Mouse (Mus musculus) layer of hippocampus, adult 11-12 months (tissue): ENCODE results near the gene Tmem106a.
"Not testable (repeated sequence)": the region's sequence is repeated elsewhere in the genome, so short reads cannot be mapped to it uniquely, and the experiment has no call there.

Experiments
- DNase-seq: peaks from one replicate; pipeline ENCODE4 v3.0.0; 2022; ENCODE audit warnings: low spot score

The Tmem106a gene

DNA sequence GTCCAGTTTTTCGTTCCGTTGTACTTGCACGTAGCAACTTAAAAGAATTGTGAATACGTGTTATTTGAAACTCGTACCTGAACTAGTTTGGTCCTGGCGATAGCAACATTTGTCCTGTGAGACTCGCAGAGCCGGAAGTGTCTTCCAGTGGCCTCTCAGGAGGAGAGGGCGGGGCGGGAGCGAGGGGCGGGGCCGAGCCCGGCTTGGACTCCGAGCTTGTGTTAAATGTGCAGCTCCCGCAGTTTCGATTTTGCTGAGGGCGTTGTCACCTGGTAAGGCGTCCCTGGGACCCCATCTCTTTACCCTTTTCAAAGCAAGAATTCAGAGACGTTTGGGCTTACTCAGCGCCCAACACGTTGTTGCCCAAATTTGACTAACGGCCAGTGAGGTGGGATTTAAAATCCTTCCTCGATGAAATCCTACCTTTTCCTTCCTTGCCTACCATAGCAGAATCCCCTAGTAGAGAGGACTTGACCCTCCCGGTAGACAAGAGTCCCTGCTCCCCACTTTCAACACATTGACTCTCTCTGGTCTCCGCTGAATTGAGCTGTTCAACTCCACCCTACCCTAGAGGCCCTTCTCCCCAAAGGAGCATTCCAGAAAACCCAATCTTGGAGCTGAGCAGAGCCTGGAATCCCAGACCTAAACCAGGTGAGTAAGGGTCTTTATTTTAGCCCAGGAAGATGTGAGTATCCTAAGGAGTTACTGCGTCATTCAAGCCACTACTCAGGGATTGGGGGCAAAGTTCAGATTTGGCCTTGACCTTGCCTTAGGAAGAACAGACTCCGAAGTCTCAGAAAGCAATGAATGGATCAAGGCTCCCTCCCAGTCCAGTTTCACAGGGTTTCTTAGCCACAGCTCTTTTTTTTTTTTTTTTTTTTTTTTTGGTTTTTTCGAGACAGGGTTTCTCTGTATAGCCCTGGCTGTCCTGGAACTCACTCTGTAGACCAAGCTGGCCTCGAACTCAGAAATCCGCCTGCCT, at the start of gene Tmem106a:
TSS of gene Tmem106a (plus strand) at position 189 of the 982 bp plus-strand sequence.
- DNase-seq = no peak

DNA sequence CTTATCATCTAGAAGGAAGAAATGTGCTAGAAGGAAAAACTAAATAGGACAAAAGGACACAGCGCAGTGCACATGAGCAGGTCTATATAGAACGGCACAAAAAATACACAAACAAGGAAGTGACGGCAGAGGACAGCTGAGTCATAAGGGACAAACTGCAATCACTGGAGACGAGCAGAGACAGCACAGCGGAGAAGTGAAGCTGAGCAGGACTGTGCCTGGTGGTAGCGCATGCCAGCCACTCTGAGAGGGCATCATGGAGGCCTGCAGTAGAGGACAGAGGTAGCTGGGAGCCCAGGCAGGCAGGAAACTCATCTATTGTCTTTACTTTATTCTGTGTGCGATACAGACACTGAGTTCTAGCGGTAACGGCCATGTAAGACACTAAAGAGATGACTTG, 38.5 kb upstream of the Tmem106a start:
- no peak for DNase-seq

GRCm38 (mm10) chr11:101544132-101544531, 37.9 kb upstream of the Tmem106a start:
- no peak for DNase-seq

DNA sequence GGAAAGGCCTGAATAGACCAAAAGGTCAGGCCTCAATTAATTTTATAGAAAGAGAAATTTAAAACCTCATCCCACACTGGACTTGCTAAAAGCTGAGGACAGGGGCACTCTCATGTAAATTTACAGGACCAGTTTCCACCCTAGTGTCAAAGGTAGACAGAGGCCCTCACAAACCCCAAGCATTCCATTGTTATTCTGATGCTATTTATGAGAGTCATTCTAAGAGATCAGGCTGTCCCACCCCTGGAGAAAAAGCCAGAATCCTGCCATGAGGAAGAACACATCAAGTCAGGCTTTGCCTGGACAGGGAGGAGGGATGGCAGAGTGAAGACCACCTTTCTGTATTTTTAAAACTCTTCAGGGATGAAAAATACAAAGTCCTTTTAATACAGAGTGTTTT, 33.5 kb upstream of the Tmem106a start:
- DNase-seq = no peak

DNA sequence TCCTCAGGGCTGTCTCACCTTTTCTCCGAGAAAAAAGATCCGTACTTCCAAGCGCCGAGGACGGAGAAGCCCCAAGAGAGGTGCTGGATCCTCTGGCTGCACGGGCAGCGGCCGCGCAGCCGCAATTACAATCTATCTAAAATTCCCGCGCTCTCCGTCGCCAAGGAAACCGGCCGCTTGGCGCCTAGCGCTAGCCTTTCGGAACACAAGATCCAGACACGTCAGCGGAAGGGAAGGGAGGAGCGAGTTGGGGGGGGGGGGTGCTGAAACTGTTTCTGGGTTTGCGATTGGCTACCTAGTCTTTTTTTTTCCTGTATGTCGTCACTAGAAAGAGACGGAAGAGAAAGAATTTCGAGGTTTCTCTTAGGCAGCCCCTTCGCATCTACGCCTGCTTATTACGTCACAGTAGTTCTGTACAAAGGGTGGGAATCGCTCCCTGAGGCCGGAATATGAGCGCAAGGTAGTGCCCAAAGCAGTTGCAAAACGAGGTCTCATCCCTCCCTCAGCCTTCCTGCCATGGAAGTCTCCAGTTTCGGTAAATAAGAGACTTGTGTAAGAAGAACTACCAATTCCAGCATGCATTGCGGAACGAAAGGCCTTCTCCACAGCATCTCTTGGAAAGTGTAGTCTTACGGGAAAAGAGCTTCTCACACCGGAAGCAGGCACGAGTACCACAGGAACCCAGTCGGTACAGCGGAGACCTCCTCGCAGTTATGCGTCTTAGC, 30.1 kb upstream of the Tmem106a start, which contains the start of the genes Brca1 and Nbr1:
TSS of gene Brca1 (minus strand) at position 205 of the 725 bp plus-strand sequence.
TSS of gene Nbr1 (plus strand) at position 399 of the 725 bp plus-strand sequence.
- peak; percentile 91 for DNase-seq

- DNase-seq = peak; percentile 99
Measured at GRCm38 (mm10) chr11:101552476-101553300, 29.4 kb upstream of the Tmem106a start.

DNA sequence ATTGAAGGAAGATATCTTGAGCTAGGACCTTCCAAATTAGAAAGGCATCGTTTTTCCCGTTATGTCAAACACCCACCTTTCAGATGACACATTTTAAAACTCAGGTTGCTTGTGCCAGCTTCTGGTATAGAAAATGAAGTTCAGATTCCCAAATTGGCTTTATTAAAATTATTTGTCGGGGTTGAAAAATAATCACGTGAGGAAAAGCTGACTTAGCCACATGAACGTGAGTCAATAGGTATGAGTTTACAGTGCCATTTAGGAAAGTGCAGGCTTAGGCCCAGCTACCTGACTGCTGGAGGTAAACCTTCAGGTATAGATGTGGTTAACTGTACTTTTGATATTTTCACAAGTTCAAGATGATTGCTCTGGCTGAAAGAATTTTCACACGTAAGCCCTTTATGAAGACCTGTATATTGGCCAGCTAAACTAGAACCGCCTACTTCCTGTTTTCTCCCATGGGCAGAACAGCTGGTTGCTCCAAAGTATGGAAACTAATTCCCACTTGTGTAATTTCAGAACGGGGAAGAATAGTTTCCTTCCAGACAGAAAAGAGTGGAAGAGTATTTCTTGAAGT, 28.6 kb upstream of the Tmem106a start:
- DNase-seq = no peak

GRCm38 (mm10) chr11:101556541-101556940, 25.5 kb upstream of the Tmem106a start:
- no peak for DNase-seq

- DNase-seq = no peak
Measured at GRCm38 (mm10) chr11:101556954-101557353, 25.1 kb upstream of the Tmem106a start.

DNA sequence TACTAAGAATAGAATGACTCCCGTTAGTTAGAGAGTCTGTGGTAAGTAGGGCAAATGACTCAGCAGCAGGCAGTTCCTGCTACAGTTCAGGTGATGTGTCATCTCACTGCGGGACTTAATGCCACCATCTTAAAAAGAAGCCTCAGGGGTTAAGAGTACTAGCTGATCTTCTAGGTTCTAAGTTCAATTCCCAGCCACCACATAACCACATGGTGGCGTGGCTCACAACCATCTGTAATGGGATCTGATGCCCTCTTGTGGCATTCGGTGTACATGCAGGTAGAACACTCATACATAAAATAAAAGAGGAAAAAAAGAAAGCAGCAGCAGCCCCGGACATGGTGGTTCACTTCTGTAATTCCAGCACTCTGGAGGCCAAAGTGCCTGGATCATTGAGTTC, 19.7 kb upstream of the Tmem106a start:
- peak; percentile 45 for DNase-seq

DNA sequence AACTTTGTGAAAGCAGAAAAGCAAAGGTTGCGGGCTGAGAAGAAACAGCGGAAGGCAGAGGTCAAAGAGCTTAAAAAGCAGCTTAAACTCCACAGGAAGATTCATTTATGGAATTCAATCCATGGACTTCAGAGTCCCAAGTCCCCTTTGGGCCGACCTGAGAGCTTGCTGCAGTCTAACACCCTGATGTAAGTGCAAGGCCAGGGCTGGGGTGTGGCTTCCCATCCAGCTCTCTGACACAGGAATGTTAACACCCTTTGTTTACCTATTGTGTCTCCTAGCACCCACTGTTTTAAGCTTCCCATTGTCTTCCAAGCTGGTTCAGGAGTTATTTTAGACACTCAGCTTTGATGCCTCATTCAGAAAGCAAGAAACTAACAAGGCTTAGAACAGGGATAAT, 13.6 kb upstream of the Tmem106a start:
- DNase-seq = no peak

DNA sequence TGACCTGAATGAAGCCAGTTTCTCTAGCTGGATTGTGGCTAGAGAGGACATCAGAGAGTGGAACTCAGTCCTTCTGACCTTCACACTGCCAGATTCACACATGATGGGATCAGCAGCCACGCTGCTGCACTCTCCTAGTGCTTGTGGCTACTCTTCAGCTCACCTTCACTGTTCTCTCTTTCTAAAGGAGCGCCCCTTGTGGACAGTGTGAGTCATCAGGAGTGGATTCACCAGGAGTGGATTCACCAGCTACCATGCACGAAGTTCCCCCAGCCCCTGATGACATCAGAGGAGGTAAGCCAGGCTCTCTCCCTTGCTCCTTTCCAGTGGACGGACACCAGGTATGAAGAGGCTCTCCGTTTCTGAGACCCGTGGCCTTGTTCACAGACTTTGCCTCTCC, 5.9 kb upstream of the Tmem106a start:
- no peak for DNase-seq

GRCm38 (mm10) chr11:101581081-101581764, 819 bp upstream of the Tmem106a start:
- DNase-seq = no peak

GRCm38 (mm10) chr11:101583205-101583604, 1.2 kb downstream of the Tmem106a start:
- DNase-seq = no peak

DNA sequence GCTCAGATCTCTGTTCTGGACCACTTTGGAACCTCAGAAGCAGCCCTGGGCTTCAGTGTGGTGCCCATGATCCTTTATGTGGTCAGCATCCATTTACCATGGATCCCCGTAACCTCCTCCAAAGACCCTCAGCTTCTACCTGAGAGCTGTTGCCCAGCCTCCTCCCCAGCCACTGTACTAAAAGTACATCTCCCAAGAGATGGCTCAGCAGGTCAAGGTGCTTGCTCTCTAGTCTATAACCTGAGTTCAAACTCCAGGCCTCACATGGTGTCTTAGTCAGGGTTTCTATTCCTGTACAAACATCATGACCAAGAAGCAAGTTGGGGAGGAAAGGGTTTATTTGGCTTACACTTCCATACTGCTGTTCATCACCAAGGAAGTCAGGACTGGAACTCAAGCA, 3.0 kb downstream of the Tmem106a start:
- not testable (repeated sequence) for DNase-seq

GRCm38 (mm10) chr11:101585805-101586204, 3.8 kb downstream of the Tmem106a start:
- no peak for DNase-seq

DNA sequence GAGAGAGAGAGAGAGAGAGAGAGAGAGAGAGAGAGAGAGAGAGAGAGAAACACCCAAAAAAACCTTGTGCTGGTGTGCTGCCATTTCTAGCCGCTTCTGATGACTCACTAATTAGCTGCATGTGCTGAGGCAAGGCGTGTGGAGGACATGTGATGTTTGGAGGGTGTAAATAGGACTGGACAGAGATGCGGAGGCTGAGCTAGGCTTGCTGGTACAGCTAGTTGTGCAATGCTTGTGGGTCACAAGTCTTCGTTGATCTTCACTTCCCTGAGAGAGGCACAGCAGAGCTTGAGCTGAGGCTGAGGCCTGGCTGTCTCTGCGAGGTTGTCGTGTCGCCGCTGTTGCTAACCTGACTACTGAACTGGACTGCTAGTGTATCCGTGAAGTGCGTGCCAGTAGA, 5.6 kb downstream of the Tmem106a start:
- DNase-seq = peak; percentile 43

- no peak for DNase-seq
Measured at GRCm38 (mm10) chr11:101588868-101589267, 6.8 kb downstream of the Tmem106a start.

DNA sequence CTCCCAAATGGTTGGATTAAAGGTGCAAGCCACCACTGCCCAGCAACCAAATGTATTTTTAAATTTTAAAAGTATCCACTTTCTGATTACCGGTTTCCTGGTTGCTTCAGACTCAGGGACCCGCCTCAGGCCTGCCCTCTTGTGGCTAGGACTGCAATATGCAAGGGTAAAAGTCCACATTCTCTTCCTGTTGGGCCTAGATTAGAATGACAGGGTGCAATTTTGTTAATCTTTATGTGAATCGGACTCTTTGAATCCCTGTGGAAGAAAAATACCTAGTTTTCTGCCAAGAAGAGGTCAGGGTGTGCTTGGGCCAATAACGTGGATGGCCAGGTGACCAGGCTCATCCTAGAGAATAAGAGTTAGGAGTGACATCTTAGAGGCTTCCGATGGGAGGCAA, 7.4 kb downstream of the Tmem106a start:
- DNase-seq = peak; percentile 53

GRCm38 (mm10) chr11:101589989-101590624, 8.1 kb downstream of the Tmem106a start:
- no peak for DNase-seq
